In genomic region chrX:168584303-168584702, GRCm38 (mm10) we compare ENCODE assay signal across 18 mouse cellular contexts. TPM values are rescaled to one million over a fixed set of nuclear protein-coding genes. Genes with fewer than 3 reads are reported as not detected.
DNase-seq lines count a peak whose midpoint lies in the region; ATAC-seq lines count a peak whose summit lies in the region.
"Had no signal": no experiment of that assay in that cellular context is flagged by ENCODE, and none has a peak within 500 bp of the region (broad histone marks: within the 10 kb centered on the region; RNA-seq: fewer than 3 reads in every experiment).

No protein-coding gene starts in this region.

- H3K27me3 ChIP-seq in hindbrain, embryonic 16.5 days (replicated peaks; ENCODE audit: control insufficient read depth, insufficient read depth, low read length): no peaks in the 10 kb centered on the region
- H3K27me3 ChIP-seq: liver, embryonic 15.5 days had no signal

- no peak for ATAC-seq in hindbrain, embryonic 16.5 days

- H3K9ac ChIP-seq in hindbrain, embryonic 16.5 days (ENCODE audit: low read depth, low read length): no peak overlapping the region
- H3K9ac ChIP-seq: hindbrain, embryonic 12.5 days; limb, embryonic 12.5 days; liver, embryonic 15.5 days; neural tube, embryonic 15.5 days had no signal

- peak; percentile 8 for DNase-seq in adrenal gland, postnatal 14 days
- DNase-seq in adrenal gland, postnatal 25 days: no peak
- DNase-seq in kidney, postnatal 14 days: peak; percentile 0
- DNase-seq in kidney, adult 18-20 months: no peak
- DNase-seq in 3T3-L1 (ENCODE audit: low read depth, low spot score) (peak; percentile 3), R1 (ENCODE audit: low read depth, low spot score) (peak; percentile 1)
- no peak for DNase-seq in heart, postnatal 36 days
- DNase-seq: kidney, adult 11 months; retina, postnatal 1 day; thymus, adult 2 months had no signal

- H3K9me3 ChIP-seq in hindbrain, embryonic 16.5 days (ENCODE audit: control insufficient read depth, low read length): no peaks in the 10 kb centered on the region
- H3K9me3 ChIP-seq: hindbrain, embryonic 12.5 days; limb, embryonic 12.5 days; liver, embryonic 15.5 days; neural tube, embryonic 15.5 days had no signal

- H3K27ac ChIP-seq in hindbrain, embryonic 16.5 days (ENCODE audit: low read depth, low read length): no peak overlapping the region
- H3K27ac ChIP-seq: hindbrain, embryonic 12.5 days; limb, embryonic 12.5 days; liver, embryonic 15.5 days; neural tube, embryonic 15.5 days had no signal

- 73% methylated on average over 1 of the region's 1 CpGs for WGBS in hindbrain, embryonic 16.5 days

- no peak overlapping the region for H3K4me3 ChIP-seq in hindbrain, embryonic 16.5 days (ENCODE audit: low read length)
- H3K4me3 ChIP-seq: hindbrain, embryonic 12.5 days; limb, embryonic 12.5 days; liver, embryonic 15.5 days; neural tube, embryonic 15.5 days had no signal

- no peaks in the 10 kb centered on the region for H3K36me3 ChIP-seq in hindbrain, embryonic 16.5 days (ENCODE audit: control insufficient read depth, insufficient read depth, low read length)
- H3K36me3 ChIP-seq: hindbrain, embryonic 12.5 days; limb, embryonic 12.5 days; liver, embryonic 15.5 days; neural tube, embryonic 15.5 days had no signal

- no peaks in the 10 kb centered on the region for H3K4me1 ChIP-seq in hindbrain, embryonic 16.5 days (ENCODE audit: control insufficient read depth, insufficient read depth, low read depth, low read length)
- H3K4me1 ChIP-seq: hindbrain, embryonic 12.5 days; limb, embryonic 12.5 days; liver, embryonic 15.5 days; neural tube, embryonic 15.5 days had no signal

- intact Hi-C loops in heart, postnatal 36 days (cut with DNase I): no loop called here

- H3K4me2 ChIP-seq in hindbrain, embryonic 16.5 days (ENCODE audit: low read length): no peak overlapping the region
- H3K4me2 ChIP-seq: hindbrain, embryonic 12.5 days; limb, embryonic 12.5 days; liver, embryonic 15.5 days; neural tube, embryonic 15.5 days had no signal

RNA-seq across cellular contexts. Expression of gene Frmpd4, which starts 7.3 kb away (rescaled TPM):
- 2.3 and 2.4 TPM in 2 replicates for total RNA-seq in adrenal gland, postnatal 14 days (2021)
- total RNA-seq in adrenal gland, postnatal 25 days (2021): 4.4 and 4.5 TPM in 2 replicates
- 2.0 and 2.2 TPM in 2 replicates for polyA plus RNA-seq in hindbrain, embryonic 16.5 days (2015; fragmentation: Nextera tagmentation; extraction: Ambion mirVana)
- not detected for total RNA-seq in heart, postnatal 36 days (2021)
- total RNA-seq: granulocyte monocyte progenitor cell, adult 5-6 weeks; megakaryocyte-erythroid progenitor cell, adult 5-6 weeks had no signal
- polyA plus RNA-seq: heart, embryonic 16.5 days; liver, embryonic 15.5 days had no signal

Comparison
In these comparisons a context has a peak if more than half of its experiments do, and no peak if none do; other contexts are left out.
1. DNase-seq: peak in adrenal gland, postnatal 14 days (single experiment), kidney, postnatal 14 days (single experiment), 3T3-L1 (single experiment) and R1 (single experiment); none in adrenal gland, postnatal 25 days (single experiment), kidney, adult 18-20 months (single experiment) and heart, postnatal 36 days (0 of 2).